Mouse (Mus musculus) NIH3T3 (cell line): ENCODE measurements around the gene Nr5a2.
"Not testable (repeated sequence)": the region's sequence is repeated elsewhere in the genome, so short reads cannot be mapped to it uniquely, and the experiment has no call there.

Experiments
- DNase-seq: peaks from one replicate; pipeline ENCODE4 v3.0.0-alpha.2; 2012; ENCODE audit warnings: low read depth

Gene Nr5a2

DNA sequence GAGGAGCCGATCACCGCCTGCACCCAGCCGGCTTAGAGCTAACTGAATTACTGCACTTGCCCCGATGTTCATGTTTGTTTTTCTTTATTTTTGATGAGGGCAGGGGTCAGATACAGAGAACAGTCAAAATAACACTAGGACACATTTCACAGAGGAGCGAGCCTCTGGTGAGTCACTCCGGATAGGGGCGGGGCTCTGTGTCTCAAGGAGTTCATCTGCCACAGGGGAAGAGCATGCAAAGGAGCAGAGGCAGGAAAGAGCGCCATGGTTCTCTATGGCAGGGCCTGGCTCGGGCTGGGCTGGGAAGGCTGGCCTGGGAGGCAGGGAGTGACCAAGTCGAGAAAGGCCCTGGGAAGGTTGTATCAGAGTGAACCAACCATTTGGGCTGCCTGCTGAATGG is 121.0 kb downstream of the Nr5a2 start:
- peak; percentile 24 for DNase-seq

DNA sequence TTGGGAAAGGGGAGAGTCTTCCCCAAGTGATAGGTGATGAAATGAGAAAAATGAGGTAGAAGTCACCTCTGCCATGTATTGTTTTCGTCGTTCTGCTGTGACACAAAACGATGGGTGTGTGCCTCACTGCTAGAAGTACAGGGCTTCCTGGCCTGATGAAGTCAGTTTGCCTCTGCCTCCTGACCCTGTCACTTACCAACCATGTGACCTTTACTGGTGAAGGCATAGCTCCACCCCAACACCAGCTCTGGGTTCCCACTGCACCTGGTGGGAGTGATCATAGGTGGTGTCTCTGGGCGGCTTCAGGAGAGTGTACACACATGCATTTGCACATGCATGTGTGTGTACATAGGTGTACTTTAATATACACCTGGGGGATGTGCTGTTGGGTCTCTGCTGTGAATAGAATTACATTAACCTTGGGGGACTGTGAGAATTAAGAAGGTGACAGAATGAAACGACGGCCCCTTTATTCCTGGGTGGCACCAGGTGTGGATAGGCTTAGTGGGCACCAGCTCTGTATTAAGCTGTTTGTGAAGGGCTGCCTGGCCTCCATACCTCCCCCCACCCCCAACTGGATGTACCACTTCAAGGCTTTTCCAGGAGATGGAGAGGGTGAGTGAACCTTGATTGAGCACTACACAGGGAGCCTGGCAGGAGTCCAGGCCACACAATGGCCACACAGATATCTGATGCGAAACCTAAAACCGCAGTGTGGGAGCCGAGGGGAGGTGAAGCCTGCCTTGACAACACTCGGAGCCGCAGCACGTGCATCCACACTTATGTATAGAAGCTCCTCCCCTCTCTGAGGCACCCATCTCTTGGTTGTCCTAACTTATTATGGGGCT is 127.7 kb downstream of the Nr5a2 start:
- peak; percentile 11 for DNase-seq

DNA sequence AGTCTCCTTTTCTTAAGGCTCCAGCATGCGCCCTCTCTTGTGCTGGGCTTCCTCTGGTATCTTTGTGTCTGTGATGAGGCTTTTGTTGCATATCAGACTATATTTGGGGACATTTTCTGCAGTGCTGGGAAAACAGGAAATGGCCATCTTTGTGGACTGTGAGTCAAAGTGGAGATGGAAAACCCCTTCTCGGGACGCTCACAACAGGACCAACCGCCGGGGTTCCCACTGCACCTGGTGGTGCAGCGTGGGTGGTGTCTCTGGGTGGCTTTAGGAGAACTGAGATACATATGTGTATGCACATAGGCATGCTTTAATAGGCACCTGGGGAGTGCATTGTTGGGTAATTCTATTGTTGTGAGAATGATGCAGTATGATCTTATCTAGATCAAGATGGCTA is 129.3 kb downstream of the Nr5a2 start:
- no peak for DNase-seq

DNA sequence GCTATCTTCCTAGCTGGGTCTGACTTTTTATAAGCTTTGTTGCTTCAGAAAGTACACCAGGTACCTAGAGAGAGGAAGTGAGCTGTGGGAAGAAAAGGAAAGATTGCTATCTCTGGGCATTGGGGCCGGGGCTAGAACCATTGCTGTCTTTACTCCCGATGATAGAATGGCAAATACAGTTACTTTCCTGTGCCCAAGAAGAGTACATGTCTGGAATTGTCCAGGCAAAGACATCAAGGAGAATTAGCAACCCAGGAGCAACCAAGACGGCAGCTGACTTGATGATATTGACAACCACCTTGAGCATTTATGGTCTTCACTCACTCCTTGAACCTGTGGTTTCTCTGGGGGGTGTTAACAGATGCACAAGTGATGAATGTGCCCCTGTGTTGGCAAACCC is 130.3 kb downstream of the Nr5a2 start:
- DNase-seq, result no peak

DNA sequence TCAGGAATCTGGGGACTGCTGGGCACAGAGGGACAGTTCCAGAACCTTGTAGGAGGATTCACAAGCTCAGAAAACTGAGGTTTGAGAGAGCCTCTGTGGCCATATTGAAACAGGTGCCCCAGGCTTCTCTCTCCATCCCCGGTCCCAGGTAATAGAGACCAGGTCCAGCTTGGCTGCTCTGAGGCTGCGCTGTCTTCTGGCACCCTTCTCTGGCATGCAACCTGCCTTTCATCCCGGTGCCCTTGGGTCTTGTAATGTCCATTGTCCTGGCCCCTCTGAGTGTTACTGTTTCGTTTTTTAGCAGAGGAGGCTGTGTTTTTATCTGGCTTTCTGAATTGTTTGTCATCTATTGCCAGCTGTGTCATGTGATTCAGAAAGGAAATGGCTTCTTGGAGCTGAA is 136.4 kb downstream of the Nr5a2 start:
- no peak for DNase-seq

DNA sequence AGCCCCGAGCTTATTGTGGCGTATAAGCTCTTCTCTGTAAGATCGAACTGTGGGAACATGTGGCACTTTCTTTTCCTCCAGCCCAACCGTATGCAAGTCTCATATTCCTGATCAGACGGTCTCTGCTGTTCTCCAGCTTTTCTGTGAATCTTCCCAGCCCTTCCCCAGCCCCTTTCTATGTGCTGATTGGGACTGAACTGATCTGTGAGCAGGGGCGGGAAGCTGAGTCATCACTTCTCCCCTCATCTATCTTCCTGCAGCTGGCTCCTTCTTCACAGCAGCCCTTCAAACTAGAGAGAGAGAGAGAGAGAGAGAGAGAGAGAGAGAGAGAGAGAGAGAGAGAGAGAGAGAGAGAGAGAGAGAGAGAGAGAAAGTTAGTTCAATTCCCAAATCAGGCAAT is 159.6 kb downstream of the Nr5a2 start:
- no peak for DNase-seq

DNA sequence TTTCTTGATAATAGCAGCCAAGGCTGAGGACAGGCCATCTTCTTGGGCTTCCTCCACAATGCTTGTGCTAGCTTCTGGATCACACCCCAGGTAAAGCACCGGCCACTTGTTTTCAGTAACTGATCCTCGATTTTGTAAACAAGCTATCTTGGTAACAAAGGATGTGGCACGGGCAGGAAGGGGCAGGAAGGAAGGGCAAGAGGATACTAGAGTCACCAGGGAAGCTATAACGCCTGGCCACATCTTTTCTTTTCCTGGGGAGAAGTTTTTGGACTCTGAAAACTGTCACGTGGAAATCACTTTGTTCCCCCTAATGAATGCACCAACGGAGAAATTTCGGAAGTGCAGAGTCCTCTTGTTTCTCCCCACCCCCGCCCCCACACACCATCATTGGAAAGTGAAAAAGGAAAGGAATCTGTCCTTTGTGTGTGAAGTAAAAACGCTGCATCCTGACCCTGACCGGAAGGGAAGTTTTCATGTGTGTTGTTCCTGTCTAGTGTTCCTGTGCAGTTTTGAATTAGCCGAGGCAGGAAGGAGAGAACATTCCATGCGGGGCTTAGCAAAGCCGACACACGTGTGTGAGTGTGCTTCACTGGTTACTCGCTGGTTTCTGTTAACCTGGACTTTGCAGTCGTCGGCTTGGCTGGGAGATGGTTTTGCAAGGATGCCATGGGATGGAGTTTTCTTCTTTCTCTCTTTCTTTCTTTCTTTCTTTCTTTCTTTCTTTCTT is 163.7 kb downstream of the Nr5a2 start:
- DNase-seq, result no peak

DNA sequence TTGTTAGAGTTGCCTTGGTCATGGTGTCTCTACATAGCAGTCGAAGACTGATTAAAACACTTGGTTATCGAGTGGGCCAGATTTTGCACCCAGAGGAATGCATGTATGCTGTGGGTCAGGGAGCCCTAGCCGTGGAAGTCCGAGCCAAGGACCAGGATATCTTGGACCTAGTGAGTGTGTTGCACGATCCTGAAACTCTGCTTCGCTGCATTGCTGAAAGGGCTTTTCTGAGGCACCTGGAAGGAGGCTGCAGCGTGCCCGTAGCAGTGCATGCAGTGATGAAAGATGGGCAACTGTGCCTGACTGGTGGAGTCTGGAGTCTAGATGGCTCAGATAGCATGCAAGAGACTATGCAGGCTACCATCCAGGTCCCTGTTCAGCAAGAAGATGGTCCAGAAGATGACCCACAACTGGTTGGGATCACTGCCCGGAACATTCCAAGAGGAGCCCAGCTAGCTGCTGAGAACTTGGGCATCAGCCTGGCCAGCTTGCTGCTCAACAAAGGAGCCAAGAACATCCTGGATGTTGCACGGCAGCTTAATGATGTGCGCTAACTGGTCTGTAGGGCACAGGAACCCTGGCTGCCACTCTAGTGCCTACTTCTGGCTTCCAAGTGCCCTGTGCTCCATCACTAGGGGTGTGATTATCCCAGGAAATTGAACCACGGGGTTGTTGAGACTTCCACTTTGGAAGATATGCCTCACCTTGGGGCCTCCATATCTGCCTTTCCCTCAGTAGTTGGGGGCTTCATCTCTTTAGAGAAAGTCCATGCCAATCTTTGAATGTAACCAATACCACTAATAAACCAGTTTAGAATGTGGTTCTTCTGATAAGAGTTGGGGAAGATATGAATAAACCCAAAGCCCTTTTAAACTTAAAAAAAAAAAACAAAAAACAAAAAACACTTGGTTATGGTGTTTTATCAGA is 167.0 kb downstream of the Nr5a2 start:
- not testable (repeated sequence) for DNase-seq
